Comparison of ENCODE assay signal across 8 mouse cellular contexts in genomic region chr13:16012243-16012887, GRCm38 (mm10). TPM values are rescaled to one million over a fixed set of nuclear protein-coding genes. Genes with fewer than 3 reads are reported as not detected.
DNase-seq lines count a peak whose midpoint lies in the region; ATAC-seq lines count a peak whose summit lies in the region.

No protein-coding gene starts in this region.

- H3K9ac ChIP-seq in forebrain, embryonic 12.5 days, result peak overlapping the region; percentile 50; the same call in 1 of the 2 replicates
- H3K9ac ChIP-seq in heart, embryonic 16.5 days (ENCODE audit: low read length), result peak overlapping the region; percentile 81
- peak overlapping the region; percentile 54 for H3K9ac ChIP-seq in neural tube, embryonic 14.5 days (replicated peaks; ENCODE audit: low read depth, low read length)

- peak overlapping the region; percentile 88 for H3K4me2 ChIP-seq in forebrain, embryonic 12.5 days
- peak overlapping the region; percentile 77 for H3K4me2 ChIP-seq in heart, embryonic 16.5 days (ENCODE audit: low read depth, low read length)
- peak overlapping the region; percentile 87 for H3K4me2 ChIP-seq in neural tube, embryonic 14.5 days (ENCODE audit: low read depth, low read length)

- H3K9me3 ChIP-seq in forebrain, embryonic 12.5 days, result no peaks in the 10 kb centered on the region
- no peaks in the 10 kb centered on the region for H3K9me3 ChIP-seq in heart, embryonic 16.5 days (replicated peaks; ENCODE audit: control insufficient read depth, low read length)
- H3K9me3 ChIP-seq in neural tube, embryonic 14.5 days (ENCODE audit: control insufficient read depth, low read length), result no peaks in the 10 kb centered on the region

- H3K27me3 ChIP-seq in forebrain, embryonic 12.5 days, result peaks cover 54% of the 10 kb centered on the region
- peaks cover 4% of the 10 kb centered on the region; the same call in 1 of the 2 replicates for H3K27me3 ChIP-seq in heart, embryonic 16.5 days (ENCODE audit: control insufficient read depth, insufficient read depth, low read length)
- H3K27me3 ChIP-seq in neural tube, embryonic 14.5 days (ENCODE audit: control insufficient read depth, insufficient read depth, low read length), result no peaks in the 10 kb centered on the region

- peak; percentile 75 for DNase-seq in CD4-positive, CD25-positive, alpha-beta regulatory T cell, adult 2 months (ENCODE audit: low read depth, low spot score)
- DNase-seq in brain, adult 2 months (ENCODE audit: low read depth, low spot score), result peak; percentile 88
- peak; percentile 83 for DNase-seq in kidney, postnatal 14 days
- DNase-seq in lung, adult 18-20 months, result peak; percentile 82 to 86
- DNase-seq in testis, postnatal 10 days (ENCODE audit: low spot score), result peak; percentile 86

- H3K27ac ChIP-seq in forebrain, embryonic 12.5 days, result no peak overlapping the region
- peak overlapping the region; percentile 72 for H3K27ac ChIP-seq in heart, embryonic 16.5 days (ENCODE audit: low read length)
- H3K27ac ChIP-seq in neural tube, embryonic 14.5 days (ENCODE audit: low read depth, low read length), result no peak overlapping the region

- peak overlapping the region; percentile 46 for H3K4me3 ChIP-seq in forebrain, embryonic 12.5 days (replicated peaks)
- peak overlapping the region; percentile 55 for H3K4me3 ChIP-seq in heart, embryonic 16.5 days (ENCODE audit: low read length)
- H3K4me3 ChIP-seq in neural tube, embryonic 14.5 days (ENCODE audit: low read depth, low read length), result peak overlapping the region; percentile 43

- ATAC-seq in forebrain, embryonic 12.5 days (ENCODE audit: low FRiP score), result peak; percentile 83
- peak; percentile 93 for ATAC-seq in heart, embryonic 16.5 days (replicated peaks; ENCODE audit: extremely low read depth, insufficient read depth, low FRiP score)
- peak; percentile 95 for ATAC-seq in neural tube, embryonic 14.5 days (ENCODE audit: low read depth)

- H3K4me1 ChIP-seq in forebrain, embryonic 12.5 days, result peaks cover 21% of the 10 kb centered on the region
- H3K4me1 ChIP-seq in heart, embryonic 16.5 days (ENCODE audit: control insufficient read depth, insufficient read depth, low read length), result peaks cover 9% of the 10 kb centered on the region
- no peaks in the 10 kb centered on the region for H3K4me1 ChIP-seq in neural tube, embryonic 14.5 days (ENCODE audit: control insufficient read depth, insufficient read depth, low read length)

- H3K36me3 ChIP-seq in forebrain, embryonic 12.5 days (replicated peaks), result no peaks in the 10 kb centered on the region
- no peaks in the 10 kb centered on the region for H3K36me3 ChIP-seq in heart, embryonic 16.5 days (ENCODE audit: control insufficient read depth, insufficient read depth)
- H3K36me3 ChIP-seq in neural tube, embryonic 14.5 days (ENCODE audit: control insufficient read depth, insufficient read depth, low read length), result no peaks in the 10 kb centered on the region

- 5% methylated on average over 19 of the region's 19 CpGs for WGBS in forebrain, embryonic 12.5 days
- WGBS in heart, embryonic 16.5 days, result 5% methylated on average over 19 of the region's 19 CpGs
- WGBS in neural tube, embryonic 14.5 days, result 7% methylated on average over 19 of the region's 19 CpGs

RNA-seq across cellular contexts. Expression of gene Inhba, which starts 0.7 kb away (rescaled TPM):
- 1.4 and 1.6 TPM in 2 replicates for polyA plus RNA-seq in forebrain, embryonic 12.5 days (2016; fragmentation: Nextera tagmentation; extraction: Ambion mirVana)
- 11.7 and 12.5 TPM in 2 replicates for polyA plus RNA-seq in heart, embryonic 16.5 days (2015; fragmentation: Nextera tagmentation; extraction: Ambion mirVana)
- polyA plus RNA-seq in neural tube, embryonic 14.5 days (2014; fragmentation: Nextera tagmentation; extraction: Ambion mirVana), result 1.5 and 2.0 TPM in 2 replicates
